Mouse (Mus musculus) heart, adult 2 months (tissue): ENCODE results near the gene Gnat1.

Experiments used
- CTCF ChIP-seq: fragments of 200-600 bp; IDR thresholded peaks from 2 replicates; pipeline ENCODE4 v1.8.1; 2022; ENCODE audit warnings: antibody characterized with exemption, mild to moderate bottlenecking, moderate library complexity
- EP300 ChIP-seq: fragments of 200-500 bp; IDR thresholded peaks from 2 replicates; pipeline ENCODE4 v1.6.1; 2011; ENCODE audit warnings: low read depth, low read length, control low read depth; ENCODE audit not compliant: insufficient read depth

DNA sequence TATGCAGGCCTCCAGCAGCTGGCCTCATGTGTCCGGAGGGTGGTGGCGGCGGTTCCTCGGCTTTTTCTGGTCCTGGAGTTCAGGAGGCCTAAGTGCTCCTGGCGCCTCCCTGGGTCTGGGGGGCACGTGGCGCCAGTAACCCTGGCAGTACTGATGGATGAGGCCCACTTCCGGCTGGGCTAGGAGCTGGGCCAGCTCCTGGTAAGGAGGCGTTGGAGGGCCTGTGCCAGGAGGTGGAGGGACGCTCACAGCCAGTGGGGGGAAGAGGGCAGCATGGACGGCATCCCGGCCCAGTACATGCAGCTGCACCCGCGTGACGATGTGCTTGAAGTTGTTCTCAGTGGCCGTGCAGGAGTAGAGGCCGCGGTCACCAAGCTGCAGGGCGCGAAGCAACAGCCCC lies 2.9 kb upstream of the Gnat1 start:
- no peak for TF ChIP-seq CTCF
- no peak for TF ChIP-seq EP300
